Mouse (Mus musculus): ENCODE measurements around the gene Ms4a4c. TPM values are rescaled to one million over a fixed set of nuclear protein-coding genes. Genes with fewer than 3 reads are reported as not detected.
"Not testable (repeated sequence)": the region's sequence is repeated elsewhere in the genome, so short reads cannot be mapped to it uniquely, and the experiment has no call there.

The Ms4a4c gene
- polyA plus RNA-seq, 1 experiment from 2014 or later, result 3.5 TPM

DNA sequence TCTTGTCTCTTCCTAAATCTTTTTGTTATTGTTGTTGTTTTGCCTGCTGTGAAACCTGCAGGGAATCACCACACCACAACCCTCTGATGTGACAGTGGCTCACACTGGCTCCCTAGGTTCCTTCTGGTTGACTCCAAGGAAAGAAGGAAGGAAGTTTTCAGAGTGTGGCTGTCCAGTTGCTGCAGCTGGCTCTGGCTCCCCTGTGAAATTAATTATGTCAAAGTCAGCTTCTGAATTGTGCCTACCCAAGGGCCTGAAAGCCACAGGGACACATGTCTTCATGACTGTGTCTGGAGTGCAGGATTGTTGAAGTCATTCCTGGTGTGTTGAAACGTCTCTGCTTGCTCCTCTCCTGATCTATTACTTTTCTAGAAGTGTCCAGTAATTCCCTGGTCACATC, 63.8 kb downstream of the Ms4a4c start:
- WGBS, result 62% methylated on average over 1 of the region's 1 CpGs
- not testable (repeated sequence) for H3K4me3 ChIP-seq (replicated peaks); H3K4me2 ChIP-seq; H3K9ac ChIP-seq; H3K27ac ChIP-seq; H3K9me3 ChIP-seq; H3K36me3 ChIP-seq; ATAC-seq (ENCODE audit: insufficient read depth, low FRiP score, low read depth); H3K27me3 ChIP-seq (replicated peaks); H3K4me1 ChIP-seq

DNA sequence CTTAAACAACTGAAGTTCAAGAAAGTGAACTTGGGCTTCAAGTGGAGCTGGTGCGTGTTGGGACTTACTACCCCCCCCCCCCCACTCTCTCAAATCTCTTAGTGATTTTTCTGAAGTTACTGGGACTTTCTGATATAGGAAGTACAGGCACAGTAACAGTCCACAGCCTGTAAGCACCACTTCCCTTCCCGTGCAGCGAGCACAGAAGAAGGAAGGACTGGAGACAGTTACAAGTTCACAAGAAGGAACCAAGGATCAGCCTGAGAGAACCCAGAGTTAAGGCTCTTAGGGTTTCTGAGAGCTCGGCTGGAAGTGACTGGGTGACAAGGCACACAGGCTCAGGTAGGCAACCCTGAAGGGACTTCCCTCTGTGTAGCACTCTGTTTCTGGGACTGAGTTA, 64.6 kb downstream of the Ms4a4c start, which contains the start of gene Ms4a6c:
Gene Ms4a6c (plus strand): TSS at position 152 of the 400 bp plus-strand sequence.
- not testable (repeated sequence) for ATAC-seq (ENCODE audit: insufficient read depth, low FRiP score, low read depth); H3K4me1 ChIP-seq; H3K27me3 ChIP-seq (replicated peaks); H3K9ac ChIP-seq; H3K36me3 ChIP-seq; H3K9me3 ChIP-seq; H3K27ac ChIP-seq; H3K4me3 ChIP-seq (replicated peaks); H3K4me2 ChIP-seq
- 75% methylated on average over 4 of the region's 4 CpGs for WGBS

Other genes with a start within 250 kb of the Ms4a4c start
- gene 1700025F22Rik, start 239.4 kb upstream of the Ms4a4c start, polyA plus RNA-seq (2015; fragmentation: Nextera tagmentation; extraction: Ambion mirVana), result not detected in 2 replicates
- not detected in 2 replicates for gene Ms4a13, start 208.0 kb upstream of the Ms4a4c start, polyA plus RNA-seq (2015; fragmentation: Nextera tagmentation; extraction: Ambion mirVana)
- 0.12 TPM in 1 of 2 replicates, not detected in the other for gene Ms4a12, start 172.3 kb upstream of the Ms4a4c start, polyA plus RNA-seq (2015; fragmentation: Nextera tagmentation; extraction: Ambion mirVana)
- not detected in 2 replicates for gene Ms4a1, start 138.5 kb upstream of the Ms4a4c start, polyA plus RNA-seq (2015; fragmentation: Nextera tagmentation; extraction: Ambion mirVana)
- not detected in 2 replicates for gene Ms4a5, start 120.9 kb upstream of the Ms4a4c start, polyA plus RNA-seq (2015; fragmentation: Nextera tagmentation; extraction: Ambion mirVana)
- 0.06 TPM in 2 replicates for gene Ms4a14, start 90.3 kb upstream of the Ms4a4c start, polyA plus RNA-seq (2015; fragmentation: Nextera tagmentation; extraction: Ambion mirVana)
- gene Ms4a7, start 68.6 kb upstream of the Ms4a4c start, polyA plus RNA-seq (2015; fragmentation: Nextera tagmentation; extraction: Ambion mirVana), result 5.5 and 6.2 TPM in 2 replicates
- 9.9 and 10.8 TPM in 2 replicates for gene Ms4a4a, start 29.2 kb upstream of the Ms4a4c start, polyA plus RNA-seq (2015; fragmentation: Nextera tagmentation; extraction: Ambion mirVana)
- 0.50 and 0.63 TPM in 2 replicates for gene Ms4a4b, start 38.8 kb downstream of the Ms4a4c start, polyA plus RNA-seq (2015; fragmentation: Nextera tagmentation; extraction: Ambion mirVana)
- gene Ms4a6c, start 64.6 kb downstream of the Ms4a4c start, polyA plus RNA-seq (2015; fragmentation: Nextera tagmentation; extraction: Ambion mirVana), result 11.6 and 12.2 TPM in 2 replicates
- gene Gm8369, start 81.2 kb downstream of the Ms4a4c start, polyA plus RNA-seq (2015; fragmentation: Nextera tagmentation; extraction: Ambion mirVana), result not detected in 2 replicates
- 7.4 and 7.6 TPM in 2 replicates for gene Ms4a6b, start 111.7 kb downstream of the Ms4a4c start, polyA plus RNA-seq (2015; fragmentation: Nextera tagmentation; extraction: Ambion mirVana)
- 2.3 and 3.5 TPM in 2 replicates for gene Ms4a4d, start 132.0 kb downstream of the Ms4a4c start, polyA plus RNA-seq (2015; fragmentation: Nextera tagmentation; extraction: Ambion mirVana)
- 6.8 and 6.9 TPM in 2 replicates for gene Ms4a6d, start 200.1 kb downstream of the Ms4a4c start, polyA plus RNA-seq (2015; fragmentation: Nextera tagmentation; extraction: Ambion mirVana)
- 0.81 and 0.83 TPM in 2 replicates for gene Ms4a2, start 218.9 kb downstream of the Ms4a4c start, polyA plus RNA-seq (2015; fragmentation: Nextera tagmentation; extraction: Ambion mirVana)
- gene Ms4a3, start 236.1 kb downstream of the Ms4a4c start, polyA plus RNA-seq (2015; fragmentation: Nextera tagmentation; extraction: Ambion mirVana), result 0.86 and 1.7 TPM in 2 replicates